Mouse (Mus musculus) MEL (cell line): ENCODE measurements at regions not wholly inside any gene's neighbourhood (a gene's known extent, or its start where the extent isn't known, plus 50 kb on each side); places are given as distances from the start of the nearest gene placed in this dataset.

Experiments
- DNase-seq: peaks from one replicate; pipeline ENCODE4 v3.0.0; 2011; ENCODE audit warnings: low read depth, low spot score
- H3K27ac ChIP-seq: 2 replicates; pipeline ENCODE4 v1.5.1; 2012; ENCODE audit warnings: low read depth, mild to moderate bottlenecking, control low read depth, low read length, moderate library complexity; ENCODE audit not compliant: control insufficient read depth
- H3K27me3 ChIP-seq, 2 experiments: fragments of 150-350 bp in 1 of 2; sonication (generic) in 1 of 2; 2 replicates each; pipeline ENCODE4 v1.6.1; 2012; ENCODE audit warnings: low read length in 2 of 2, mild to moderate bottlenecking in 2 of 2, improper control_type of control experiment in 1 of 2, moderate library complexity in 1 of 2; ENCODE audit not compliant: insufficient read depth in 2 of 2, control insufficient read depth in 1 of 2
- H3K36me3 ChIP-seq, 2 experiments: 2 replicates each; pipeline ENCODE4 v1.6.1; 2012 to 2014; ENCODE audit warnings: low read length in 2 of 2, improper control_type of control experiment in 1 of 2, inconsistent platforms in 1 of 2, mild to moderate bottlenecking in 1 of 2; ENCODE audit not compliant: insufficient read depth in 2 of 2, control insufficient read depth in 1 of 2
- H3K4me1 ChIP-seq, 2 experiments: fragments of 150-350 bp in 1 of 2; sonication (generic) in 1 of 2; 2 replicates each; pipeline ENCODE4 v1.6.1; 2012; ENCODE audit warnings: low read length in 2 of 2, improper control_type of control experiment in 1 of 2, mild to moderate bottlenecking in 1 of 2; ENCODE audit not compliant: insufficient read depth in 2 of 2, control insufficient read depth in 1 of 2
- H3K4me3 ChIP-seq, 2 experiments: fragments of 150-350 bp in 1 of 2; sonication (generic) in 1 of 2; 2 replicates each; pipeline ENCODE4 v1.5.1; 2012; ENCODE audit warnings: low read depth in 2 of 2, low read length in 2 of 2, mild to moderate bottlenecking in 2 of 2, moderate library complexity in 2 of 2, control low read depth in 1 of 2, improper control_type of control experiment in 1 of 2; ENCODE audit not compliant: control insufficient read depth in 1 of 2, insufficient read depth in 1 of 2
- H3K79me2 ChIP-seq: 2 replicates; pipeline ENCODE4 v1.6.1; 2012; ENCODE audit warnings: mild to moderate bottlenecking, low read length, moderate library complexity; ENCODE audit not compliant: control insufficient read depth, poor library complexity, insufficient read depth
- H3K9ac ChIP-seq: 2 replicates; pipeline ENCODE4 v1.6.1; 2012; ENCODE audit warnings: low read depth, mild to moderate bottlenecking, control low read depth, low read length, moderate library complexity; ENCODE audit not compliant: control insufficient read depth, poor library complexity, severe bottlenecking
- H3K9me3 ChIP-seq: fragments of 150-350 bp; sonication (generic); replicated peaks from 2 replicates; pipeline ENCODE4 v1.6.1; 2012; ENCODE audit warnings: mild to moderate bottlenecking, low read length, improper control_type of control experiment, moderate library complexity; ENCODE audit not compliant: insufficient read depth
- CHD1 ChIP-seq: IDR thresholded peaks from 2 replicates; pipeline ENCODE4 v1.6.1; 2012; ENCODE audit warnings: low read depth, mild to moderate bottlenecking, inconsistent platforms, low read length, improper control_type of control experiment
- CHD2 ChIP-seq: IDR thresholded peaks from 2 replicates; pipeline ENCODE4 v1.6.1; 2011; ENCODE audit warnings: low read length, improper control_type of control experiment
- CTCF ChIP-seq, 3 experiments: IDR thresholded peaks in 2 of 3; conservative IDR thresholded peaks in 1 of 3; 2 replicates each; pipeline ENCODE4 v1.5.1; 2011 to 2012; ENCODE audit warnings: low read length in 3 of 3, low read depth in 2 of 3, mild to moderate bottlenecking in 2 of 3, improper control_type of control experiment in 1 of 3, inconsistent platforms in 1 of 3, mixed read lengths in 1 of 3, moderate library complexity in 1 of 3; ENCODE audit not compliant: control insufficient read depth in 1 of 3, insufficient read depth in 1 of 3, poor library complexity in 1 of 3, severe bottlenecking in 1 of 3
- ELF1 ChIP-seq: IDR thresholded peaks from 2 replicates; pipeline ENCODE4 v1.6.1; 2014; ENCODE audit warnings: low read depth, mild to moderate bottlenecking, inconsistent platforms, low read length, improper control_type of control experiment, moderate library complexity
- EP300 ChIP-seq, 2 experiments: IDR thresholded peaks; 2 replicates each; pipeline ENCODE4 v1.6.1; 2011; ENCODE audit warnings: improper control_type of control experiment in 2 of 2, low read length in 2 of 2, low read depth in 1 of 2, mild to moderate bottlenecking in 1 of 2
- ETS1 ChIP-seq: IDR thresholded peaks from 2 replicates; pipeline ENCODE4 v1.6.1; 2012; ENCODE audit warnings: low read depth, mild to moderate bottlenecking, inconsistent platforms, low read length, improper control_type of control experiment, moderate library complexity
- KAT2A ChIP-seq: conservative IDR thresholded peaks from 2 replicates; pipeline ENCODE4 v1.6.1; 2012; ENCODE audit warnings: low read depth, low read length, improper control_type of control experiment, inconsistent platforms
- MAX ChIP-seq: IDR thresholded peaks from 2 replicates; pipeline ENCODE4 v1.6.1; 2011; ENCODE audit warnings: low read length, improper control_type of control experiment
- MEF2A ChIP-seq: IDR thresholded peaks from 2 replicates; pipeline ENCODE4 v1.6.1; 2014; ENCODE audit warnings: low read depth, mild to moderate bottlenecking, inconsistent platforms, low read length, improper control_type of control experiment; ENCODE audit not compliant: poor library complexity, insufficient replicate concordance, severe bottlenecking; ENCODE audit errors: extremely low read depth
- MXI1 ChIP-seq: IDR thresholded peaks from 2 replicates; pipeline ENCODE4 v1.6.1; 2011; ENCODE audit warnings: mild to moderate bottlenecking, low read depth, low read length, improper control_type of control experiment
- MYB ChIP-seq: IDR thresholded peaks from 2 replicates; pipeline ENCODE4 v1.6.1; 2011; ENCODE audit warnings: mild to moderate bottlenecking, low read depth, low read length, improper control_type of control experiment
- MYC ChIP-seq: IDR thresholded peaks from 2 replicates; pipeline ENCODE4 v1.6.1; 2011; ENCODE audit warnings: low read depth, mild to moderate bottlenecking, low read length, improper control_type of control experiment, moderate library complexity
- NRF1 ChIP-seq: IDR thresholded peaks from 2 replicates; pipeline ENCODE4 v1.6.1; 2014; ENCODE audit warnings: low read depth, mild to moderate bottlenecking, inconsistent platforms, low read length, improper control_type of control experiment, moderate library complexity; ENCODE audit not compliant: poor library complexity, insufficient read depth, severe bottlenecking
- POLR2A ChIP-seq, 2 experiments: IDR thresholded peaks; 2 replicates each; pipeline ENCODE4 v1.6.1; 2011 to 2012; ENCODE audit warnings: low read length in 2 of 2, mild to moderate bottlenecking in 2 of 2, control low read depth in 1 of 2, improper control_type of control experiment in 1 of 2, low read depth in 1 of 2, moderate library complexity in 1 of 2; ENCODE audit not compliant: control insufficient read depth in 1 of 2, insufficient read depth in 1 of 2, poor library complexity in 1 of 2
- POLR2AphosphoS5 ChIP-seq: IDR thresholded peaks from 2 replicates; pipeline ENCODE4 v1.6.1; 2012; ENCODE audit warnings: low read depth, borderline replicate concordance, mild to moderate bottlenecking, inconsistent platforms, low read length, moderate library complexity, mixed read lengths
- SIN3A ChIP-seq: IDR thresholded peaks from 2 replicates; pipeline ENCODE4 v1.6.1; 2012; ENCODE audit warnings: low read length, improper control_type of control experiment, inconsistent platforms
- TAL1 ChIP-seq: IDR thresholded peaks from 2 replicates; pipeline ENCODE4 v1.6.1; 2012; ENCODE audit warnings: mild to moderate bottlenecking, inconsistent platforms, low read length, moderate library complexity, mixed read lengths
- TBP ChIP-seq: IDR thresholded peaks from 2 replicates; pipeline ENCODE4 v1.8.0; 2011; ENCODE audit warnings: low read depth, low read length, improper control_type of control experiment
- TCF12 ChIP-seq: IDR thresholded peaks from 2 replicates; pipeline ENCODE4 v1.6.1; 2014; ENCODE audit warnings: low read depth, mild to moderate bottlenecking, inconsistent platforms, low read length, improper control_type of control experiment, moderate library complexity
- UBTF ChIP-seq: IDR thresholded peaks from 2 replicates; pipeline ENCODE4 v1.6.1; 2012; ENCODE audit warnings: low read depth, mild to moderate bottlenecking, inconsistent platforms, low read length, improper control_type of control experiment, moderate library complexity, borderline replicate concordance; ENCODE audit not compliant: insufficient read depth
- USF1 ChIP-seq: IDR thresholded peaks from 2 replicates; pipeline ENCODE4 v1.6.1; 2014; ENCODE audit warnings: low read depth, mild to moderate bottlenecking, inconsistent platforms, low read length, improper control_type of control experiment, moderate library complexity
- USF2 ChIP-seq, 2 experiments: IDR thresholded peaks; 2 replicates each; pipeline ENCODE4 v1.6.1; 2011 to 2012; ENCODE audit warnings: improper control_type of control experiment in 2 of 2, low read length in 2 of 2, borderline replicate concordance in 1 of 2, inconsistent platforms in 1 of 2, low read depth in 1 of 2, mild to moderate bottlenecking in 1 of 2; ENCODE audit not compliant: insufficient read depth in 1 of 2
- ZMIZ1 ChIP-seq: IDR thresholded peaks from 2 replicates; pipeline ENCODE4 v1.6.1; 2012; ENCODE audit warnings: low read depth, mild to moderate bottlenecking, inconsistent platforms, low read length, improper control_type of control experiment, moderate library complexity

DNA sequence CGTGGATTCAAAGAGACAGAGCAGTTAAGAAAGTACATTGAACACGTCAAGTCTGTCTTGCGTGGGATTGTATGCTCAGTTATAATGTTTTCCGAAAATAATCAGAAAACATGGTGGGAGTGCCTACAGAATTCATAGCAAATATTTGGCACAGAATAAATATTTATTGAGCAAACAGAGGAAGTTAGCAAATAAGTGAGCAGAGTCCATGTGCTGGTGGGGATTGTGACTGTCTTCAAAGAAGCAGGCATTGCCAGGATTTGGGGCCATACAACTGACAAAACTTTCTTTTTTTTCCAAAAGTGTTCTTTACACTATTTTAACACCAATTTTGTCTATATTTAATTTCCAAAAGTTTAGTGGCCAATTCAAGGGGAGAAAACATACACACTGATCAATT lies 1729.8 kb downstream of the AI429214 start:
- H3K4me3 ChIP-seq, result no peak overlapping the region
- no peak for TF ChIP-seq MYC
- no peak for TF ChIP-seq ZMIZ1
- TF ChIP-seq ELF1, result no peak
- TF ChIP-seq, all 39 proteins: peak for 0
- Histone ChIP-seq H3K79me2 (no peaks in the 10 kb centered on the region), H3K4me1 (no peaks in the 10 kb centered on the region), H3K27ac (no peak overlapping the region), H3K27me3 (no peaks in the 10 kb centered on the region), H3K36me3 (no peaks in the 10 kb centered on the region), H3K9me3 (no peaks in the 10 kb centered on the region), H3K9ac (no peak overlapping the region)
- no peak for DNase-seq

DNA sequence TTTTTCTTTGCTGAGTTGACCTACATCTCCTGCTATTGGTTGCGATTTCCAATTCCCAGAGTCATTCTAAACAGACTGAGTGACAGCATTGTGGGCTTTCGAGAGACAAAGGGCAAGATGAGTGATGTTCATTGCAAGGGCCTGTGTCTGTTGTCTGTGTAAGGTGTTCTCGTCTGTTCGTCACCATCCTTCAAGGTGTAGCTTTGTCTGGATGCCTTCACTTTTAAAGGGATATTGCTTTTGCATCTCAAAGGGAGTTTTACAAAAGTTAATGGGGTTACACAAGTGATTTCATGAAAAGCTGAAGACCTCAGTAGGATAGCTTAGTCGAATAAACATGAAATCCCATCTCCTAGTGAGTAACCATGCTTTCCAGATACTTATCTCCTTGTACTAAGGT lies 1731.9 kb downstream of the AI429214 start:
- no peak for DNase-seq
- no peak overlapping the region for H3K4me3 ChIP-seq
- TF ChIP-seq USF1, result no peak
- no peak for TF ChIP-seq POLR2A (IDR thresholded peaks at IDR 0.05; ENCODE audit: control insufficient read depth in 1 of 2, insufficient read depth in 1 of 2, low read depth in 1 of 2, low read length in 2 of 2, poor library complexity in 1 of 2)
- no peaks in the 10 kb centered on the region for H3K9me3 ChIP-seq
- no peaks in the 10 kb centered on the region for H3K36me3 ChIP-seq
- no peak overlapping the region for H3K27ac ChIP-seq
- H3K4me1 ChIP-seq, result no peaks in the 10 kb centered on the region
- H3K79me2 ChIP-seq, result no peaks in the 10 kb centered on the region
- no peaks in the 10 kb centered on the region for H3K27me3 ChIP-seq
- no peak overlapping the region for H3K9ac ChIP-seq

DNA sequence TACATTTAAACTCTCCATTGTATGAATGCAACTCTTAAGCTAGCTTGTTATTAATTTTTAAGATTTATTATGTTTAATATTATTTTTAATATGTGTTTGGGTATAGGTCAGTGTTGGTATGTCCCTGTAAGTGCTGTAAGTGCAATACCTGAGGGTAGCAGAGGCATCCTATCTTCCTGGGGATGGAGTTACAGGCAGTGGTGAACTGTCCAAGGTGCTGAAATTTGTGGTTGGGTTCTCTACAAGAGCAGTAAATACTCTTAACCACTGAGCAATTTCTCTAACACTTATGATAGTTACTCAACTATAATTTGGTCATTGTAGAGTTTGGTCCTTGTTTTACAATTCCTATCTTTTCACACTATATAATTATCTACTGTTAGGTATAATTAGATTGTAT lies 1753.7 kb downstream of the AI429214 start:
- no peaks in the 10 kb centered on the region for H3K4me1 ChIP-seq
- H3K4me3 ChIP-seq, result no peak overlapping the region
- TF ChIP-seq CTCF (IDR thresholded peaks at IDR 0.05 in 2 of 3, conservative IDR thresholded peaks at IDR 0.05 in 1 of 3; ENCODE audit: control insufficient read depth in 1 of 3, insufficient read depth in 1 of 3, low read depth in 2 of 3, low read length in 3 of 3, poor library complexity in 1 of 3, severe bottlenecking in 1 of 3) (no peak), USF2 (IDR thresholded peaks at IDR 0.05; ENCODE audit: borderline replicate concordance in 1 of 2, insufficient read depth in 1 of 2, low read depth in 1 of 2, low read length in 2 of 2) (no peak), CHD1 (no peak), TBP (no peak), SIN3A (no peak), MYB (no peak), NRF1 (no peak), POLR2AphosphoS5 (no peak), USF1 (no peak), MXI1 (no peak), POLR2A (IDR thresholded peaks at IDR 0.05; ENCODE audit: control insufficient read depth in 1 of 2, insufficient read depth in 1 of 2, low read depth in 1 of 2, low read length in 2 of 2, poor library complexity in 1 of 2) (no peak), CHD2 (no peak), KAT2A (no peak), TCF12 (no peak), EP300 (IDR thresholded peaks at IDR 0.05; ENCODE audit: low read depth in 1 of 2, low read length in 2 of 2) (no peak), MAX (no peak), MEF2A (no peak), TAL1 (no peak), UBTF (no peak), ETS1 (no peak)
- no peaks in the 10 kb centered on the region for H3K9me3 ChIP-seq
- no peaks in the 10 kb centered on the region for H3K27me3 ChIP-seq
- no peaks in the 10 kb centered on the region for H3K79me2 ChIP-seq
- H3K36me3 ChIP-seq, result no peaks in the 10 kb centered on the region
- peak; percentile 43 for DNase-seq
- no peak overlapping the region for H3K9ac ChIP-seq
- H3K27ac ChIP-seq, result no peak overlapping the region
